Mouse (Mus musculus) olfactory bulb, adult 2 months (tissue): Measurements from ENCODE around the gene Slc36a3.

Source experiments
- CTCF ChIP-seq: fragments of 200-500 bp; IDR thresholded peaks from 2 replicates; pipeline ENCODE4 v1.5.1; 2012; ENCODE audit warnings: low read depth, mild to moderate bottlenecking, low read length, moderate library complexity; ENCODE audit not compliant: insufficient read depth
- POLR2A ChIP-seq: fragments of 200-500 bp; IDR thresholded peaks from 2 replicates; pipeline ENCODE4 v1.6.1; 2012; ENCODE audit warnings: mild to moderate bottlenecking, low read depth, low read length, moderate library complexity; ENCODE audit not compliant: insufficient read depth

DNA sequence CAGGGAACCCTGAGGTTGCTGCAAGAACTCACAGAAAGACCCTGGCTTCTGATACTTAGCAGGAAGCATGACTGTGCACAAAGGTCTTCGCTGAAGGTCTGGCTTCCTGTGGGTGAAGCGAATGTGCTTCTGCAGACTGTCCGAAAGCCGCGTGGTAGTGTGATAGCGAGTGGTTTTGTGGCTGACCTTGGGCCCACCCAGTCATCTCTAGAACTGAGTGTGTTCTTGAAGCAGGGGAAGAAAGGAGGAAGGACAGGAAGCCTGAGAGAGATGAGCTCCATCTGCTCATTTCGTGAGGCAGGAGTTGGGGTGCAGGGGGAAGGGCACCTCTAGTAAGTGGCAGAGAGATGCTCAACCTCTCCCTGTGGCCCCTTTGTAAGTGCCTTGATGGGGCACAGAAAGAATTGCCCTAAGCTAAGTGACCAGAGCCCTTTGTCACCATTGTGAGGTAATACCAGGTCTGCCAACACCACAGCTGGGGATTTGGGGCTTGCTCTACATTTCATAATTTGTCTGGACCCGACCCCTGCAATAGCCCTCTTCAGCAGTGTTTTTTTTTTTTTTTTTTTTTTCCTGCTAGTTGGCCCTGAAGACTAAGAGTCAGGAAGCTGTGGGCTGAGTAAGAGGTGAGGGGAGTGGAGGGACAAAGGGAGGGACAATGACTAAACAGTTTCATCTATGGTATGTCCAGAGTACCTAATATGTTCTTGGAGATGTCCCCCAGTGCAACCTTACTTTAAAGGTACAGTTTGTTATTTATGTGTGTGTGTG, 46.4 kb upstream of the Slc36a3 start:
- no peak for TF ChIP-seq POLR2A
- no peak for TF ChIP-seq CTCF
